Mouse (Mus musculus) kidney, embryonic 14.5 days (tissue): ENCODE data around the gene Yjefn3. TPM values are rescaled to one million over a fixed set of nuclear protein-coding genes. Genes with fewer than 3 reads are reported as not detected.

Source experiments
- polyA plus RNA-seq: library from polyadenylated mRNA; unstranded; fragments of >200 nt; fragmentation: Nextera tagmentation; extraction: Ambion mirVana; gene quantifications from 2 replicates; pipeline ENCODE4 v1.2.1, GENCODE M21; 2014

Gene Yjefn3
- polyA plus RNA-seq, 1 experiment from 2014 or later, result 1.7 TPM

Other genes with a start within 250 kb of the Yjefn3 start
- gene Zfp964, start 248.2 kb downstream of the Yjefn3 start, polyA plus RNA-seq, result 1.1 and 2.3 TPM in 2 replicates
- gene Zfp869, start 192.0 kb downstream of the Yjefn3 start, polyA plus RNA-seq, result 21.8 and 37.5 TPM in 2 replicates
- gene Zfp963, start 152.7 kb downstream of the Yjefn3 start, polyA plus RNA-seq, result 5.6 and 6.8 TPM in 2 replicates
- not detected in 2 replicates for gene Gm20422, start 127.8 kb downstream of the Yjefn3 start, polyA plus RNA-seq
- 38.5 and 53.4 TPM in 2 replicates for gene Atp13a1, start 111.5 kb downstream of the Yjefn3 start, polyA plus RNA-seq
- gene Zfp866, start 111.5 kb downstream of the Yjefn3 start, polyA plus RNA-seq, result 26.2 and 35.8 TPM in 2 replicates
- 8.1 and 8.2 TPM in 2 replicates for gene Gmip, start 94.0 kb downstream of the Yjefn3 start, polyA plus RNA-seq
- gene Lpar2, start 80.3 kb downstream of the Yjefn3 start, polyA plus RNA-seq, result 1.6 and 1.7 TPM in 2 replicates
- 9.6 and 9.7 TPM in 2 replicates for gene Pbx4, start 70.2 kb downstream of the Yjefn3 start, polyA plus RNA-seq
- gene Cilp2, start 15.0 kb downstream of the Yjefn3 start, polyA plus RNA-seq, result 0.58 and 0.77 TPM in 2 replicates
- gene Tssk6, start 528 bp downstream of the Yjefn3 start, polyA plus RNA-seq, result 2.7 and 5.1 TPM in 2 replicates
- gene Ndufa13, start 154 bp downstream of the Yjefn3 start, polyA plus RNA-seq, result 192 and 272 TPM in 2 replicates
- 42.1 and 59.0 TPM in 2 replicates for gene Gatad2a, start 93.7 kb upstream of the Yjefn3 start, polyA plus RNA-seq
- gene Mau2, start 140.0 kb upstream of the Yjefn3 start, polyA plus RNA-seq, result 36.2 and 58.4 TPM in 2 replicates
- gene Sugp1, start 140.1 kb upstream of the Yjefn3 start, polyA plus RNA-seq, result 33.7 and 38.1 TPM in 2 replicates
- gene Tm6sf2, start 170.2 kb upstream of the Yjefn3 start, polyA plus RNA-seq, result 0.55 and 0.89 TPM in 2 replicates
- not detected in 2 replicates for gene Hapln4, start 180.7 kb upstream of the Yjefn3 start, polyA plus RNA-seq
- gene Ncan, start 218.2 kb upstream of the Yjefn3 start, polyA plus RNA-seq, result 0.07 and 0.19 TPM in 2 replicates
- 25.5 and 40.7 TPM in 2 replicates for gene Nr2c2ap, start 228.6 kb upstream of the Yjefn3 start, polyA plus RNA-seq
- 18.6 and 19.6 TPM in 2 replicates for gene Rfxank, start 236.4 kb upstream of the Yjefn3 start, polyA plus RNA-seq
- gene Borcs8, start 236.8 kb upstream of the Yjefn3 start, polyA plus RNA-seq, result 49.6 and 64.5 TPM in 2 replicates
- gene Mef2b, start 237.0 kb upstream of the Yjefn3 start, polyA plus RNA-seq, result 0.30 and 0.97 TPM in 2 replicates